Mouse (Mus musculus) olfactory bulb, adult 2 months (tissue): Measurements from ENCODE around the gene Med11.

Experiments
- CTCF ChIP-seq: fragments of 200-500 bp; IDR thresholded peaks from 2 replicates; pipeline ENCODE4 v1.5.1; 2012; ENCODE audit warnings: low read depth, mild to moderate bottlenecking, low read length, moderate library complexity; ENCODE audit not compliant: insufficient read depth
- POLR2A ChIP-seq: fragments of 200-500 bp; IDR thresholded peaks from 2 replicates; pipeline ENCODE4 v1.6.1; 2012; ENCODE audit warnings: mild to moderate bottlenecking, low read depth, low read length, moderate library complexity; ENCODE audit not compliant: insufficient read depth

DNA sequence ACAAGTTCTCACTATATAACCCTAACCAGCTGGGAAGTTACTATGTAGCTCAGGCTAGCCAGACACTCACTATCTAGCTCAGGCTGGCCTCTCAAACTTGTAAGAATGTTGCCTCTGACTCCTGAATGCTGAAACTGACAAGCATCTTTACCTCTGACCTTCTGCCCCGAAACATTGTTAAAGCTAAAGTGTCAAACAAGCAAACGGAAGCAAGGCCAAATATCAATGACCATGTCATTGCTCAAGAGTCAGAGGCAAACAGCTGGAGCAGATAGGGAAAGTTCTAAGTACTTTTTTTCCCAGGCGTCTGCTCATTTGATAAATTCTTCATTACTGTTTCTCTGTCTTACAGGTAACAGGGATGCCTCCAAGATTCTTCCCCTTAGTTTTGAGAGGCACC, 50.3 kb downstream of the Med11 start:
- TF ChIP-seq CTCF (no peak), POLR2A (no peak)
